Mouse (Mus musculus) lung, embryonic 15.5 days (tissue): ENCODE results near the gene Ankrd28. TPM values are rescaled to one million over a fixed set of nuclear protein-coding genes. Genes with fewer than 3 reads are reported as not detected.

ENCODE experiments used
- ATAC-seq: fragments of 200-750 bp; cut with Nextera tagmentation; 2 replicates; pipeline ENCODE4 v1.8.0; 2017; ENCODE audit warnings: moderate number of reproducible peaks, borderline replicate concordance; ENCODE audit not compliant: low FRiP score, low TSS enrichment; ENCODE audit errors: extremely low read depth
- H3K27ac ChIP-seq: fragments of 300-500 bp; sonication (generic); 2 replicates; pipeline ENCODE4 v1.5.1; 2015; ENCODE audit warnings: moderate library complexity, mild to moderate bottlenecking, inconsistent platforms
- H3K27me3 ChIP-seq: fragments of 300-500 bp; sonication (generic); 2 replicates; pipeline ENCODE4 v1.6.1; 2015; ENCODE audit warnings: inconsistent platforms
- H3K36me3 ChIP-seq: fragments of 300-500 bp; sonication (generic); 2 replicates; pipeline ENCODE4 v1.6.1; 2015; ENCODE audit warnings: inconsistent platforms
- H3K4me1 ChIP-seq: fragments of 300-500 bp; sonication (generic); 2 replicates; pipeline ENCODE4 v1.6.1; 2015; ENCODE audit warnings: inconsistent platforms
- H3K4me2 ChIP-seq: fragments of 300-500 bp; sonication (generic); 2 replicates; pipeline ENCODE4 v1.6.1; 2015; ENCODE audit warnings: inconsistent platforms, mild to moderate bottlenecking, moderate library complexity
- H3K4me3 ChIP-seq: fragments of 300-500 bp; sonication (generic); 2 replicates; pipeline ENCODE4 v1.5.1; 2015; ENCODE audit warnings: mild to moderate bottlenecking, inconsistent platforms
- H3K9ac ChIP-seq: fragments of 300-500 bp; sonication (generic); 2 replicates; pipeline ENCODE4 v1.6.1; 2015; ENCODE audit warnings: inconsistent platforms
- H3K9me3 ChIP-seq: fragments of 300-500 bp; sonication (generic); 2 replicates; pipeline ENCODE4 v1.6.1; 2016; ENCODE audit warnings: inconsistent platforms
- WGBS: fragments of 180-500 bp; shearing (Covaris S2); methylation state at CpG from one replicate; pipeline ENCODE4 v1.1.7; 2015; 5-methylcytosine and 5-hydroxymethylcytosine counted together
- polyA plus RNA-seq: library from polyadenylated mRNA; unstranded; fragments of >200 nt; fragmentation: Nextera tagmentation; extraction: Ambion mirVana; gene quantifications from 2 replicates; pipeline ENCODE4 v1.2.1, GENCODE M21; 2015

Ankrd28 gene
- polyA plus RNA-seq, 1 experiment from 2014 or later: 7.9 TPM

- no peaks in the 10 kb centered on the region for H3K36me3 ChIP-seq
- H3K4me3 ChIP-seq: no peak overlapping the region
- no peak for ATAC-seq
- peaks cover 7% of the 10 kb centered on the region for H3K4me1 ChIP-seq
- no peaks in the 10 kb centered on the region for H3K27me3 ChIP-seq
- no peak overlapping the region for H3K4me2 ChIP-seq
- no peak overlapping the region for H3K27ac ChIP-seq
- H3K9ac ChIP-seq: no peak overlapping the region
- 31% methylated on average over 5 of the region's 5 CpGs for WGBS
- peaks cover 4% of the 10 kb centered on the region; the same call in 1 of the 2 replicates for H3K9me3 ChIP-seq
These were observed 178.3 kb downstream of the Ankrd28 start for GRCm38 (mm10) chr14:31652106-31652505.

- Histone ChIP-seq H3K9ac (no peak overlapping the region), H3K27ac (no peak overlapping the region), H3K4me1 (0 out of 2 replicates have a peak, but pooled peaks cover 4% of the 10 kb centered on the region), H3K4me3 (no peak overlapping the region), H3K27me3 (no peaks in the 10 kb centered on the region), H3K4me2 (no peak overlapping the region), H3K36me3 (no peaks in the 10 kb centered on the region), H3K9me3 (peaks cover 4% of the 10 kb centered on the region; the same call in 1 of the 2 replicates)
- WGBS: 58% methylated on average over 7 of the region's 7 CpGs
- no peak for ATAC-seq
These were observed 179.2 kb downstream of the Ankrd28 start for GRCm38 (mm10) chr14:31651206-31651605.

DNA sequence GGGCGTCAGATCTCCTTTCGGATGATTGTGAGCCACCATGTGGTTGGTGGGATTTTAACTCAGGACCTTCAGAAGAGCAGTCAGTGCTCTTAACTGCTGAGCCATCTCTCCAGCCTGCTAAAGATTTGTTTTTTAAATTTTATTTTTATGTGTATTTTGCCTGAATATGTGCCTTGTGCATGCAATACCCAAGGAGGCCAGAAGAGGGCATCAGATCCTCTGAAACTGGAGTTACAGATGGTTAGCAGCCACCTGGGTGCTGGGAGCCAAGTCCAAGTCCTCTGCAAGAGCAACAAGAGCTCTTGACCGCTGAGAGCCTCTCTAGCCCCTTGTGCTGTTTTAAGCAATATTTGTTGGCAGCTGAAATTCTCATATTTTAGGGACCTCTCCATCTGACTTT is 180.1 kb downstream of the Ankrd28 start:
- Histone ChIP-seq H3K4me1 (0 out of 2 replicates have a peak, but pooled peaks cover 4% of the 10 kb centered on the region), H3K9ac (no peak overlapping the region), H3K27me3 (no peaks in the 10 kb centered on the region), H3K27ac (no peak overlapping the region), H3K9me3 (peaks cover 4% of the 10 kb centered on the region; the same call in 1 of the 2 replicates), H3K36me3 (no peaks in the 10 kb centered on the region), H3K4me2 (no peak overlapping the region), H3K4me3 (no peak overlapping the region)
- WGBS: 93% methylated on average over 3 of the region's 3 CpGs
- no peak for ATAC-seq

Other genes with a start within 250 kb of the Ankrd28 start
- 0.87 and 1.9 TPM in 2 replicates for gene Colq, start 239.3 kb downstream of the Ankrd28 start, polyA plus RNA-seq
- 2.5 and 2.8 TPM in 2 replicates for gene Gm49387, start 189.8 kb downstream of the Ankrd28 start, polyA plus RNA-seq
- 26.0 and 28.3 TPM in 2 replicates for gene Btd, start 189.6 kb downstream of the Ankrd28 start, polyA plus RNA-seq
- 9.9 and 10.9 TPM in 2 replicates for gene Hacl1, start 189.4 kb downstream of the Ankrd28 start, polyA plus RNA-seq
- 0.10 and 0.16 TPM in 2 replicates for gene Galnt15, start 198.3 kb upstream of the Ankrd28 start, polyA plus RNA-seq